Mouse (Mus musculus): ENCODE results near the gene Gm20479.

DNA sequence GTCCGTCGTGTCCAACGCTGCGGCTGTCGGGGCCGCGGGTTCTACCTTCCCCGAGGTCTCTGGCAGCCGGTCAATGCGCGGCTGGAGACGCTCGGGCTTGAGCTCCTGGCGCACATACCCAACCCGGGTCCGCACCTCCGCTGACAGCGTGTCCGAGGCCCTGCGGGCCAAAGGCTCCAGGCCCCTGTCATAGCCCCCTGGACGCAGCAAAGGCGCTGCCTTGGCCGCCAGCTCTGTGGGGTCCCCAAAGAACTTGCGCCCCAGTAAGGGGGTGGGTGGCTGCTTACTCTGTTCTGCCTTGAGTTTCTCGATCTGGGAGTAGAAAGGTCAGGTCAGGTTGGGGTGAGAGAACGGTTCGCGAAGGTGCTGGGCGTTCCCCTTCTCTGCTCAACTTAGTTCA lies 7.2 kb upstream of the Gm20479 start:
- no peak for TF ChIP-seq POLR2A (IDR thresholded peaks at IDR 0.05; ENCODE audit: low read depth, low read length)
- no peak for TF ChIP-seq HCFC1 (IDR thresholded peaks at IDR 0.05; ENCODE audit: low read depth, low read length)
- no peak for TF ChIP-seq CTCF (conservative IDR thresholded peaks at IDR 0.05 in 1 of 2, IDR thresholded peaks at IDR 0.05 in 1 of 2; ENCODE audit: low read depth in 2 of 2, low read length in 2 of 2)
- no peak for TF ChIP-seq EP300 (IDR thresholded peaks at IDR 0.05; ENCODE audit: low read length)
- no peak for TF ChIP-seq MAFK (IDR thresholded peaks at IDR 0.05; ENCODE audit: insufficient replicate concordance, low read length)
- no peak for TF ChIP-seq MAX (IDR thresholded peaks at IDR 0.05; ENCODE audit: low read length)
- no peak for TF ChIP-seq CHD1 (IDR thresholded peaks at IDR 0.05; ENCODE audit: low read depth, low read length)
- TF ChIP-seq GABPA (IDR thresholded peaks at IDR 0.05; ENCODE audit: insufficient replicate concordance, low read depth, low read length): no peak
- no peak for TF ChIP-seq ELF1 (IDR thresholded peaks at IDR 0.05; ENCODE audit: low read depth, low read length)
- no peak for TF ChIP-seq NRF1 (IDR thresholded peaks at IDR 0.05; ENCODE audit: low read depth, low read length)
- TF ChIP-seq ZNF384 (IDR thresholded peaks at IDR 0.05; ENCODE audit: low read depth, low read length): no peak
- no peak for TF ChIP-seq USF1 (IDR thresholded peaks at IDR 0.05; ENCODE audit: low read depth, low read length)
